Mouse (Mus musculus): Measurements from ENCODE around the gene Plekhg3. TPM values are rescaled to one million over a fixed set of nuclear protein-coding genes. Genes with fewer than 3 reads are reported as not detected.

Plekhg3 gene
- total and polyA plus RNA-seq, 2 experiments: 16.5 to 17.1 TPM

DNA sequence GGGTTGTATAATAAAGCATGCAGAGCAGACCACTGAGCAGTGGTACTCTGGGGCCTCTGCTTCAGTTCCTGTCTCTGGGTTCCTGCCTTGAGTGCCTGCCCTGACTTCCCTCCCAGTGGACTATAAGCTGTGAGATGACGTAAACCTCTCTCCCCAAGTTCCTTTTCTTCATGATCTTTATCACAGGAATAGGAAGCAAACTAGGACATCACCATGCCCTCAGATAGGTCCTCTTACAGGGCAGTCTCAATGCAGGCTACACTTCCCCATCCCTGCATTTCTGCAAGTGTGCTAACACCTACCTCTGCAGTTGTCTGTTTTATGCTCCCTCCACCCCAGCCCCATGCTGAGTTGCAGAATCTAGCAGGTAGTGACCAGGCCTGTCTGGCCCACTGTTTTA is 39.9 kb upstream of the Plekhg3 start:
- 96% methylated on average over 1 of the region's 1 CpGs for WGBS
- Histone ChIP-seq H3K36me3 (ENCODE audit: control insufficient read depth, insufficient read depth, low read length) (no peaks in the 10 kb centered on the region), H3K27me3 (ENCODE audit: control insufficient read depth, insufficient read depth, low read length) (no peaks in the 10 kb centered on the region), H3K27ac (replicated peaks; ENCODE audit: insufficient read depth, low read depth, low read length) (no peak overlapping the region), H3K9ac (ENCODE audit: low read depth, low read length) (no peak overlapping the region), H3K4me1 (ENCODE audit: control insufficient read depth, insufficient read depth, low read length) (no peaks in the 10 kb centered on the region), H3K4me3 (ENCODE audit: insufficient read depth, low read depth, low read length) (no peak overlapping the region), H3K79me2 (ENCODE audit: control insufficient read depth, insufficient read depth, low read length) (no peaks in the 10 kb centered on the region)
- TF ChIP-seq CTCF (IDR thresholded peaks at IDR 0.05; ENCODE audit: low read depth, low read length) (no peak), POLR2A (IDR thresholded peaks at IDR 0.05; ENCODE audit: extremely low read depth, insufficient read depth, low read length) (no peak)
- no peak for DNase-seq (ENCODE audit: extremely low read depth, low read depth, low spot score)

DNA sequence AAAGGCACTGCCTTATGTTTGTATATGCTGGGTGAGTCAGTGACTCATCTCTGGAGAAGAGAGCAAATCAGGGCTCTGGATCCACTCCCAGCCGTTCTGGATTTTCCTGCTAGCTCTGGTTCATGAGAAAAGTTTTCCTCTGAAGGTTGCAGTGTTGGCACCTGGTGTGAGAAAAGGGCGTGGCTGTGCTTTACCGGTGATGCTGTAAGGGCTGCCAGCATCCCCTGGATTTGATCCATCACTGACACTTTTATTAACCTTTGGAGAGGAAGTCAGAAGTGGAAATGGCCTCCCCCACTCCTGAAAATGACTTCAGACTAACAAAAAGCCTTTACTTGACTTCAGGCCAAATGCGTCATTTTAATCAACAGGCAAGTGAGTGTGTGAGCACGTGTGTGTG is 37.2 kb upstream of the Plekhg3 start:
- Histone ChIP-seq H3K9ac (ENCODE audit: low read depth, low read length) (no peak overlapping the region), H3K4me1 (ENCODE audit: control insufficient read depth, insufficient read depth, low read length) (0 out of 2 replicates have a peak, but pooled peaks cover 3% of the 10 kb centered on the region), H3K27ac (replicated peaks; ENCODE audit: insufficient read depth, low read depth, low read length) (no peak overlapping the region), H3K4me3 (ENCODE audit: insufficient read depth, low read depth, low read length) (no peak overlapping the region), H3K27me3 (ENCODE audit: control insufficient read depth, insufficient read depth, low read length) (no peaks in the 10 kb centered on the region), H3K36me3 (ENCODE audit: control insufficient read depth, insufficient read depth, low read length) (no peaks in the 10 kb centered on the region), H3K79me2 (ENCODE audit: control insufficient read depth, insufficient read depth, low read length) (no peaks in the 10 kb centered on the region)
- DNase-seq (ENCODE audit: extremely low read depth, low read depth, low spot score): no peak
- TF ChIP-seq CTCF (IDR thresholded peaks at IDR 0.05; ENCODE audit: low read depth, low read length) (no peak), POLR2A (IDR thresholded peaks at IDR 0.05; ENCODE audit: extremely low read depth, insufficient read depth, low read length) (no peak)
- 16% methylated on average over 5 of the region's 5 CpGs for WGBS

DNA sequence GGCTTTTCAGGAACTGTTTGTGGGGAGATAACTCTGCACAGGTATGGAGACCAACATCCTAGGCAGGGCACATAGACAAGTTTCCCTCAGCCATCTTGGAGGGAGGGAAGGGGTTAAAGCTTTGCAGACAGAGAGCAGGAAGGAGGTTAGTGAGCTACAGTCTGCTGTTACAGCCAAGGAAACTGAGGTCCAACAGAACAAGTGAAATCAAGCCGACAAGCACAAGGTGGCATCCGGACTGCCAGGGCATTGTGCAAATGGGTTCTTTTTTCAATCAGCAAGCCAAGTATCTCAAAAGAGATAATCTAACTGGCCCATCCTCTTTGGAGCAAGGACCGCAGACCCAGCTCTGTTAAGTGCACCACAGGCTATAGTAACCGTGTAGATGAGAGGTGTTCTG is 35.3 kb upstream of the Plekhg3 start:
- no peaks in the 10 kb centered on the region for H3K36me3 ChIP-seq (ENCODE audit: control insufficient read depth, insufficient read depth, low read length)
- TF ChIP-seq CTCF (IDR thresholded peaks at IDR 0.05; ENCODE audit: low read depth, low read length) (no peak), POLR2A (IDR thresholded peaks at IDR 0.05; ENCODE audit: extremely low read depth, insufficient read depth, low read length) (no peak)
- H3K4me1 ChIP-seq (ENCODE audit: control insufficient read depth, insufficient read depth, low read length): 0 out of 2 replicates have a peak, but pooled peaks cover 3% of the 10 kb centered on the region
- H3K79me2 ChIP-seq (ENCODE audit: control insufficient read depth, insufficient read depth, low read length): no peaks in the 10 kb centered on the region
- H3K4me3 ChIP-seq (ENCODE audit: insufficient read depth, low read depth, low read length): no peak overlapping the region
- no peaks in the 10 kb centered on the region for H3K27me3 ChIP-seq (ENCODE audit: control insufficient read depth, insufficient read depth, low read length)
- no peak overlapping the region for H3K27ac ChIP-seq (replicated peaks; ENCODE audit: insufficient read depth, low read depth, low read length)
- WGBS: 87% methylated on average over 4 of the region's 4 CpGs
- H3K9ac ChIP-seq (ENCODE audit: low read depth, low read length): no peak overlapping the region
- no peak for DNase-seq (ENCODE audit: extremely low read depth, low read depth, low spot score)

DNA sequence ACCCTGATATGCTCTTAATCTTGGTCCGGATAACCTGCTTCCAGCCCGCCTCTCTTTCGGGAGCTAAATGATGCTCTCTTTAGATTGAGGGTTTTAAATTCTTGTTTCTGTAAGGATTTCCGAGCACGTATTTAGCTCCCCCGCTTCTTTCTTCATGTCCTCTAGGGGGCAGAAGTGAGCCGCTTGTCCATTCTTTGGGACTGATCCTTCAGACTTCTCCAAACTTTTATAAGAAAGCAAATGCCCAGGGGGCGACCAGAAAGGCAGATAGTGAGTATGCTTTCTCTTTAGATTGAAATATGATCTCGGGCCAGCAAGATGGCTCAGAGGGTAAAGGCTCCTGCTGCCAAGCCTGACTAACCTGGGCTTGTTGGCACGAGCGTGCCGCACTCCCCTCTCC is 34.4 kb upstream of the Plekhg3 start:
- H3K9ac ChIP-seq (ENCODE audit: low read depth, low read length): no peak overlapping the region
- H3K27ac ChIP-seq (replicated peaks; ENCODE audit: insufficient read depth, low read depth, low read length): no peak overlapping the region
- peak; percentile 41 for DNase-seq (ENCODE audit: extremely low read depth, low read depth, low spot score)
- H3K36me3 ChIP-seq (ENCODE audit: control insufficient read depth, insufficient read depth, low read length): no peaks in the 10 kb centered on the region
- H3K4me1 ChIP-seq (ENCODE audit: control insufficient read depth, insufficient read depth, low read length): 0 out of 2 replicates have a peak, but pooled peaks cover 3% of the 10 kb centered on the region
- 30% methylated on average over 12 of the region's 12 CpGs for WGBS
- TF ChIP-seq CTCF (IDR thresholded peaks at IDR 0.05; ENCODE audit: low read depth, low read length) (peak; percentile 42), POLR2A (IDR thresholded peaks at IDR 0.05; ENCODE audit: extremely low read depth, insufficient read depth, low read length) (no peak)
- H3K27me3 ChIP-seq (ENCODE audit: control insufficient read depth, insufficient read depth, low read length): no peaks in the 10 kb centered on the region
- no peaks in the 10 kb centered on the region for H3K79me2 ChIP-seq (ENCODE audit: control insufficient read depth, insufficient read depth, low read length)
- no peak overlapping the region for H3K4me3 ChIP-seq (ENCODE audit: insufficient read depth, low read depth, low read length)

DNA sequence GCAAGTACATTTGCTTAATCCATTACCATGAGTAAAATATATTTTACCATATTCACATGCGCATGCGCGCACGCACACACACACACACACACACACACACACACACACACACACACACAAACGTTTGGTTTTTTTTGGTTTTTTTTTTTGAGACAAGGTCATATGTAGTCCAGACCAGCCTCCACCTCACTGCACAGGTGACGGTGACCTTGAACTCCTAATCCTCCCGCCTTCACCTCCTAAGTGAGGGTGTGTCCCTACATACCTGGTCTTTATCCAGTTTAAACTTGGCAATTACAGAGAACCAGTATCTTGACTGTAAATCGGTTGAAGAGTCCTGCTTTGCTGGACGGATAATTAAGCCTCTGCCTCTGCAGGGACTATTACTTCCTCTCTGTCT is 31.4 kb upstream of the Plekhg3 start:
- Histone ChIP-seq H3K9ac (ENCODE audit: low read depth, low read length) (no peak overlapping the region), H3K4me3 (ENCODE audit: insufficient read depth, low read depth, low read length) (no peak overlapping the region), H3K79me2 (ENCODE audit: control insufficient read depth, insufficient read depth, low read length) (no peaks in the 10 kb centered on the region), H3K27ac (replicated peaks; ENCODE audit: insufficient read depth, low read depth, low read length) (no peak overlapping the region), H3K4me1 (ENCODE audit: control insufficient read depth, insufficient read depth, low read length) (0 out of 2 replicates have a peak, but pooled peaks cover 3% of the 10 kb centered on the region), H3K36me3 (ENCODE audit: control insufficient read depth, insufficient read depth, low read length) (no peaks in the 10 kb centered on the region), H3K27me3 (ENCODE audit: control insufficient read depth, insufficient read depth, low read length) (no peaks in the 10 kb centered on the region)
- WGBS: 87% methylated on average over 9 of the region's 9 CpGs
- TF ChIP-seq POLR2A (IDR thresholded peaks at IDR 0.05; ENCODE audit: extremely low read depth, insufficient read depth, low read length): no peak
- no peak for TF ChIP-seq CTCF (IDR thresholded peaks at IDR 0.05; ENCODE audit: low read depth, low read length)
- no peak for DNase-seq (ENCODE audit: extremely low read depth, low read depth, low spot score)

DNA sequence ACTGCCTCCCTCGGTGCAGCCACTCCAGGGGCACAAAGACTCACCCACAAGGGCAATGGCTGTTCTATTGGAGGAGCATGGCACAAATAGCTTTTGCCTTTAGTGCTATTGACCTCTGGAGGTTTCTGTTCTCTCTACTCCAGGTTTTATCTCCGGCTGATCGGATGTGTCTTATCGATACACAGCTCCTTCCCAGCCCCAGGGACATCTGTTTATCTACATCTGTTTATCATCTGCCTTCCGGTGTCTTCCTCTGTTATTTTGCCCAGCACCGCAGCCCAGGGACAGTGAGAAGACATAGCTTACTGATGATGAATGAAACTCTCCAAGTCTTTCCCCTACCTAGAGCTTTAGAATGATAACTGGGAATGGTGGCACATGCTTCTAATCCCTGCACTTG is 30.6 kb upstream of the Plekhg3 start:
- H3K4me3 ChIP-seq (ENCODE audit: insufficient read depth, low read depth, low read length): no peak overlapping the region
- H3K27ac ChIP-seq (replicated peaks; ENCODE audit: insufficient read depth, low read depth, low read length): no peak overlapping the region
- TF ChIP-seq CTCF (IDR thresholded peaks at IDR 0.05; ENCODE audit: low read depth, low read length) (no peak), POLR2A (IDR thresholded peaks at IDR 0.05; ENCODE audit: extremely low read depth, insufficient read depth, low read length) (no peak)
- H3K36me3 ChIP-seq (ENCODE audit: control insufficient read depth, insufficient read depth, low read length): no peaks in the 10 kb centered on the region
- no peaks in the 10 kb centered on the region for H3K79me2 ChIP-seq (ENCODE audit: control insufficient read depth, insufficient read depth, low read length)
- 86% methylated on average over 6 of the region's 6 CpGs for WGBS
- no peak overlapping the region for H3K9ac ChIP-seq (ENCODE audit: low read depth, low read length)
- H3K4me1 ChIP-seq (ENCODE audit: control insufficient read depth, insufficient read depth, low read length): 0 out of 2 replicates have a peak, but pooled peaks cover 3% of the 10 kb centered on the region
- no peak for DNase-seq (ENCODE audit: extremely low read depth, low read depth, low spot score)
- H3K27me3 ChIP-seq (ENCODE audit: control insufficient read depth, insufficient read depth, low read length): no peaks in the 10 kb centered on the region

Data from liver, adult 2 months (tissue).